ENCODE assay signal across 8 mouse cellular contexts in genomic region chr1:135410967-135411366, GRCm38 (mm10). TPM values are rescaled to one million over a fixed set of nuclear protein-coding genes. Genes with fewer than 3 reads are reported as not detected.
DNase-seq lines count a peak whose midpoint lies in the region; ATAC-seq and TF ChIP-seq lines count a peak whose summit lies in the region.

No protein-coding gene starts in this region.

- no peaks in the 10 kb centered on the region for H3K27me3 ChIP-seq in liver, embryonic 13.5 days
- no peaks in the 10 kb centered on the region for H3K27me3 ChIP-seq in liver, embryonic 11.5 days (replicated peaks; ENCODE audit: control insufficient read depth, insufficient read depth, low read length)
- no peaks in the 10 kb centered on the region for H3K27me3 ChIP-seq in heart, embryonic 16.5 days (ENCODE audit: control insufficient read depth, insufficient read depth, low read length)
- no peaks in the 10 kb centered on the region for H3K27me3 ChIP-seq in lung, embryonic 14.5 days (ENCODE audit: insufficient read depth, low read length)
- H3K27me3 ChIP-seq in forebrain, embryonic 13.5 days: no peaks in the 10 kb centered on the region

- DNase-seq in liver, embryonic 13.5 days: no peak
- no peak for DNase-seq in liver, embryonic 11.5 days (ENCODE audit: low spot score)
- peak; percentile 69 for DNase-seq in lung, embryonic 14.5 days
- DNase-seq in retina, embryonic 14.5 days (ENCODE audit: low spot score): no peak
- DNase-seq in natural killer cell, adult 2 months (ENCODE audit: low spot score in 2 of 2): no peak

- no peak overlapping the region for H3K4me3 ChIP-seq in liver, embryonic 13.5 days (replicated peaks)
- H3K4me3 ChIP-seq in liver, embryonic 11.5 days (ENCODE audit: low read depth, low read length): no peak overlapping the region
- no peak overlapping the region for H3K4me3 ChIP-seq in bone marrow macrophage, adult 2 months (ENCODE audit: insufficient read depth, low read length)
- no peak overlapping the region for H3K4me3 ChIP-seq in heart, embryonic 16.5 days (ENCODE audit: low read length)
- H3K4me3 ChIP-seq in lung, embryonic 14.5 days (ENCODE audit: low read depth, low read length): no peak overlapping the region
- H3K4me3 ChIP-seq in forebrain, embryonic 13.5 days: no peak overlapping the region

- no peak for TF ChIP-seq POLR2A in bone marrow macrophage, adult 2 months (IDR thresholded peaks at IDR 0.05; ENCODE audit: borderline replicate concordance, low read depth, low read length)

- WGBS in liver, embryonic 13.5 days (ENCODE audit: insufficient replicate concordance): 58% methylated on average over 2 of the region's 2 CpGs
- WGBS in liver, embryonic 11.5 days: 69% methylated on average over 2 of the region's 2 CpGs
- WGBS in heart, embryonic 16.5 days: 28% methylated on average over 2 of the region's 2 CpGs
- 54% methylated on average over 2 of the region's 2 CpGs for WGBS in lung, embryonic 14.5 days
- WGBS in forebrain, embryonic 13.5 days: 72% methylated on average over 2 of the region's 2 CpGs

- H3K36me3 ChIP-seq in liver, embryonic 13.5 days: peaks cover 84% of the 10 kb centered on the region
- peaks cover 50% of the 10 kb centered on the region for H3K36me3 ChIP-seq in liver, embryonic 11.5 days (ENCODE audit: control insufficient read depth, insufficient read depth, low read length)
- H3K36me3 ChIP-seq in heart, embryonic 16.5 days (ENCODE audit: control insufficient read depth, insufficient read depth): peaks cover 50% of the 10 kb centered on the region
- peaks cover 94% of the 10 kb centered on the region for H3K36me3 ChIP-seq in lung, embryonic 14.5 days (ENCODE audit: insufficient read depth)
- H3K36me3 ChIP-seq in forebrain, embryonic 13.5 days (ENCODE audit: poor library complexity, severe bottlenecking): peaks cover 94% of the 10 kb centered on the region

- no peak for TF ChIP-seq CTCF in bone marrow macrophage, adult 2 months (IDR thresholded peaks at IDR 0.05; ENCODE audit: low read depth, low read length)
- no peak for TF ChIP-seq CTCF in lung, embryonic 14.5 days (IDR thresholded peaks at IDR 0.05; ENCODE audit: low read depth)

- peak overlapping the region; percentile 7; the same call in 1 of the 2 replicates for H3K27ac ChIP-seq in liver, embryonic 13.5 days
- H3K27ac ChIP-seq in liver, embryonic 11.5 days (ENCODE audit: low read depth, low read length): no peak overlapping the region
- H3K27ac ChIP-seq in bone marrow macrophage, adult 2 months (ENCODE audit: insufficient read depth, low read depth, low read length): peak overlapping the region; percentile 38; the same call in 1 of the 2 replicates
- H3K27ac ChIP-seq in heart, embryonic 16.5 days (ENCODE audit: low read length): peak overlapping the region; percentile 84
- H3K27ac ChIP-seq in lung, embryonic 14.5 days (ENCODE audit: low read depth): peak overlapping the region; percentile 79
- no peak overlapping the region for H3K27ac ChIP-seq in forebrain, embryonic 13.5 days

- no peak for ATAC-seq in liver, embryonic 13.5 days (ENCODE audit: low read depth)
- no peak for ATAC-seq in liver, embryonic 11.5 days (replicated peaks; ENCODE audit: low FRiP score)
- ATAC-seq in heart, embryonic 16.5 days (replicated peaks; ENCODE audit: extremely low read depth, insufficient read depth, low FRiP score): peak; percentile 88
- ATAC-seq in lung, embryonic 14.5 days (ENCODE audit: insufficient read depth): peak; percentile 60; the same call in 1 of the 2 replicates
- ATAC-seq in forebrain, embryonic 13.5 days: no peak

- H3K4me1 ChIP-seq in liver, embryonic 13.5 days (replicated peaks): no peaks in the 10 kb centered on the region; the same call in 1 of the 2 replicates
- no peaks in the 10 kb centered on the region for H3K4me1 ChIP-seq in liver, embryonic 11.5 days (replicated peaks; ENCODE audit: control insufficient read depth, insufficient read depth, low read length)
- peaks cover 25% of the 10 kb centered on the region for H3K4me1 ChIP-seq in bone marrow macrophage, adult 2 months (ENCODE audit: control insufficient read depth, insufficient read depth, low read length)
- peaks cover 24% of the 10 kb centered on the region for H3K4me1 ChIP-seq in heart, embryonic 16.5 days (ENCODE audit: control insufficient read depth, insufficient read depth, low read length)
- H3K4me1 ChIP-seq in lung, embryonic 14.5 days (ENCODE audit: insufficient read depth): 0 out of 2 replicates have a peak, but pooled peaks cover 3% of the 10 kb centered on the region
- no peaks in the 10 kb centered on the region for H3K4me1 ChIP-seq in forebrain, embryonic 13.5 days

- H3K9me3 ChIP-seq in liver, embryonic 13.5 days (replicated peaks): no peaks in the 10 kb centered on the region
- no peaks in the 10 kb centered on the region for H3K9me3 ChIP-seq in liver, embryonic 11.5 days (ENCODE audit: control insufficient read depth, low read length)
- H3K9me3 ChIP-seq in heart, embryonic 16.5 days (replicated peaks; ENCODE audit: control insufficient read depth, low read length): no peaks in the 10 kb centered on the region
- no peaks in the 10 kb centered on the region for H3K9me3 ChIP-seq in lung, embryonic 14.5 days (ENCODE audit: low read depth, low read length)
- no peaks in the 10 kb centered on the region for H3K9me3 ChIP-seq in forebrain, embryonic 13.5 days (replicated peaks)

- no peak overlapping the region for H3K9ac ChIP-seq in liver, embryonic 13.5 days
- H3K9ac ChIP-seq in liver, embryonic 11.5 days (ENCODE audit: low read depth, low read length): no peak overlapping the region
- H3K9ac ChIP-seq in heart, embryonic 16.5 days (ENCODE audit: low read length): no peak overlapping the region
- H3K9ac ChIP-seq in lung, embryonic 14.5 days: no peak overlapping the region
- no peak overlapping the region for H3K9ac ChIP-seq in forebrain, embryonic 13.5 days

- no peak overlapping the region for H3K4me2 ChIP-seq in liver, embryonic 13.5 days
- H3K4me2 ChIP-seq in liver, embryonic 11.5 days: no peak overlapping the region
- H3K4me2 ChIP-seq in heart, embryonic 16.5 days (ENCODE audit: low read depth, low read length): no peak overlapping the region
- H3K4me2 ChIP-seq in lung, embryonic 14.5 days: no peak overlapping the region
- no peak overlapping the region for H3K4me2 ChIP-seq in forebrain, embryonic 13.5 days

RNA-seq across cellular contexts. Expression of gene Ipo9, which starts 19.3 kb away (rescaled TPM):
- 30.9 and 36.6 TPM in 2 replicates for polyA plus RNA-seq in liver, embryonic 13.5 days (2015; fragmentation: Nextera tagmentation; extraction: Ambion mirVana)
- 77.0 and 90.8 TPM in 2 replicates for polyA plus RNA-seq in liver, embryonic 11.5 days (2014; fragmentation: Nextera tagmentation; extraction: Ambion mirVana)
- polyA plus RNA-seq in bone marrow macrophage, adult 2 months (2012; ENCODE audit: insufficient read depth, insufficient read length, missing spikeins): 31.7 and 32.3 TPM in 2 replicates
- polyA plus RNA-seq in heart, embryonic 16.5 days (2015; fragmentation: Nextera tagmentation; extraction: Ambion mirVana): 58.1 and 70.3 TPM in 2 replicates
- polyA plus RNA-seq in lung, embryonic 14.5 days (2014; fragmentation: Nextera tagmentation; extraction: Ambion mirVana): 148 and 158 TPM in 2 replicates
- 149 and 167 TPM in 2 replicates for polyA plus RNA-seq in forebrain, embryonic 13.5 days (2015; fragmentation: Nextera tagmentation; extraction: Ambion mirVana)

RNA-seq across cellular contexts. Expression of gene Shisa4, which starts 35.9 kb away (rescaled TPM):
- 2.4 and 2.9 TPM in 2 replicates for polyA plus RNA-seq in liver, embryonic 13.5 days (2015; fragmentation: Nextera tagmentation; extraction: Ambion mirVana)
- polyA plus RNA-seq in liver, embryonic 11.5 days (2014; fragmentation: Nextera tagmentation; extraction: Ambion mirVana): 9.3 and 10.1 TPM in 2 replicates
- not detected in 2 replicates for polyA plus RNA-seq in bone marrow macrophage, adult 2 months (2012; ENCODE audit: insufficient read depth, insufficient read length, missing spikeins)
- polyA plus RNA-seq in heart, embryonic 16.5 days (2015; fragmentation: Nextera tagmentation; extraction: Ambion mirVana): 23.5 and 24.7 TPM in 2 replicates
- 26.1 and 31.2 TPM in 2 replicates for polyA plus RNA-seq in lung, embryonic 14.5 days (2014; fragmentation: Nextera tagmentation; extraction: Ambion mirVana)
- 70.0 and 84.4 TPM in 2 replicates for polyA plus RNA-seq in forebrain, embryonic 13.5 days (2015; fragmentation: Nextera tagmentation; extraction: Ambion mirVana)

Comparison
In these comparisons a context has a peak if more than half of its experiments do, and no peak if none do; other contexts are left out.
1. H3K27ac ChIP-seq: peak in liver, embryonic 13.5 days (single experiment), bone marrow macrophage, adult 2 months (single experiment), heart, embryonic 16.5 days (single experiment) and lung, embryonic 14.5 days (single experiment); none in liver, embryonic 11.5 days (single experiment) and forebrain, embryonic 13.5 days (single experiment).
2. ATAC-seq: peak in heart, embryonic 16.5 days (single experiment) and lung, embryonic 14.5 days (single experiment); none in liver, embryonic 13.5 days (single experiment), liver, embryonic 11.5 days (single experiment) and forebrain, embryonic 13.5 days (single experiment).